Mouse (Mus musculus) testis, adult 2 months (tissue): ENCODE measurements at regions not wholly inside any gene's neighbourhood (a gene's known extent, or its start where the extent isn't known, plus 50 kb on each side); places are given as distances from the start of the nearest gene placed in this dataset.

Source experiments
- H3K27ac ChIP-seq: fragments of 200-500 bp; 2 replicates; pipeline ENCODE4 v1.5.1; 2012; ENCODE audit warnings: low read depth, low read length; ENCODE audit not compliant: control insufficient read depth, insufficient read depth
- H3K27me3 ChIP-seq: fragments of 200-500 bp; 2 replicates; pipeline ENCODE4 v1.6.1; 2012; ENCODE audit warnings: mild to moderate bottlenecking, low read length, moderate library complexity; ENCODE audit not compliant: control insufficient read depth, insufficient read depth
- H3K36me3 ChIP-seq: fragments of 200-500 bp; 2 replicates; pipeline ENCODE4 v1.6.1; 2012; ENCODE audit warnings: mild to moderate bottlenecking, low read length; ENCODE audit not compliant: control insufficient read depth, insufficient read depth
- H3K4me1 ChIP-seq: fragments of 200-500 bp; 2 replicates; pipeline ENCODE4 v1.6.1; 2012; ENCODE audit warnings: low read length; ENCODE audit not compliant: control insufficient read depth, insufficient read depth
- H3K4me3 ChIP-seq: fragments of 200-500 bp; 2 replicates; pipeline ENCODE4 v1.5.1; 2012; ENCODE audit warnings: low read depth, mild to moderate bottlenecking, low read length, moderate library complexity, mixed read lengths; ENCODE audit not compliant: control insufficient read depth
- CTCF ChIP-seq: fragments of 200-500 bp; IDR thresholded peaks from 2 replicates; pipeline ENCODE4 v1.5.1; 2012; ENCODE audit warnings: low read depth, mild to moderate bottlenecking, inconsistent platforms, low read length, moderate library complexity; ENCODE audit not compliant: control insufficient read depth, insufficient read depth, insufficient replicate concordance
- POLR2A ChIP-seq: fragments of 200-500 bp; IDR thresholded peaks from 2 replicates; pipeline ENCODE4 v1.6.1; 2012; ENCODE audit warnings: low read depth, mild to moderate bottlenecking, inconsistent platforms, low read length, moderate library complexity; ENCODE audit not compliant: control insufficient read depth

DNA sequence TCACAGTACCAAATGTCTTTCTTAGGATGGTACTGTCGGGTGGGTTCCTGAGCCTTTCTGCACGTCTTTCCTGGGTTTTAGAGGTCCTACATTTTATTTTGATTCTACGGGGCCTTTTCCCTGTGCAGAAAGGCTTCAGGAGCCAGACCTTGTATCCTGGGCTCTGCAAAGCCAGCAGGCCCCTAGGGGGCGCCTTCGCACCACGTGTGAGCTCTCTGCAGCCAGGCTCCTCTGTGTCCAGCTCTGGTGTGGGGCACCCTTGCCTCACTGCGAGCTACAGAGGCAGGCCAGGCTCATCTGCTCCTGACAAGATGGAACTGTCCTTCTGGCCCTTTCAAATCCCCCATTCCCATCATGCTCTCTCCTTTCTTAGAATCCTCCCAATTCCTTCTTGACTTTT is 53.3 kb upstream of the Usp3 start:
- no peaks in the 10 kb centered on the region for H3K27me3 ChIP-seq
- H3K36me3 ChIP-seq: no peaks in the 10 kb centered on the region
- H3K4me1 ChIP-seq: no peaks in the 10 kb centered on the region
- TF ChIP-seq CTCF: peak; percentile 79; the same call in 1 of the 2 replicates
- TF ChIP-seq POLR2A: no peak
- H3K4me3 ChIP-seq: no peak overlapping the region
- H3K27ac ChIP-seq: no peak overlapping the region

DNA sequence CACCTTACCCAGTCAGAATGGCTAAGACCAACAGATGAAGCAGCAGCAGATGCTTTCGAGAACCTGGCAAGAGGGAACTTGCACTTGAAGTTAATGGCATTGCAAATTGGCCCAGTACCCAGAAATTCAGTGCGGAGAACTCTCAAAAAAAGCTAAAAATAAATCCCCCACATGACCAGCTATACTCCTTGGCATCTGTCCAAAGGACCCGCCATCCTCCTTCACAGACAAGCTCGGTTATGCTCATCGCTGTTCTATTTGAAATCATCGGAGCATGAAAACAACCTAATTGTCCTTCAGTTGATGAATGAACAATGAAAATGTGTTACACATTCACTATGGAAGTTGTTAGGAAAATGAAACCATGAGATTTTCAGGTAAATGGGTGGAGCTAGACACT is 58.4 kb upstream of the Usp3 start:
- Histone ChIP-seq H3K36me3 (no peaks in the 10 kb centered on the region), H3K27me3 (no peaks in the 10 kb centered on the region), H3K4me3 (no peak overlapping the region), H3K27ac (no peak overlapping the region), H3K4me1 (peaks cover 1% of the 10 kb centered on the region; the same call in 1 of the 2 replicates)
- TF ChIP-seq CTCF (no peak), POLR2A (no peak)

DNA sequence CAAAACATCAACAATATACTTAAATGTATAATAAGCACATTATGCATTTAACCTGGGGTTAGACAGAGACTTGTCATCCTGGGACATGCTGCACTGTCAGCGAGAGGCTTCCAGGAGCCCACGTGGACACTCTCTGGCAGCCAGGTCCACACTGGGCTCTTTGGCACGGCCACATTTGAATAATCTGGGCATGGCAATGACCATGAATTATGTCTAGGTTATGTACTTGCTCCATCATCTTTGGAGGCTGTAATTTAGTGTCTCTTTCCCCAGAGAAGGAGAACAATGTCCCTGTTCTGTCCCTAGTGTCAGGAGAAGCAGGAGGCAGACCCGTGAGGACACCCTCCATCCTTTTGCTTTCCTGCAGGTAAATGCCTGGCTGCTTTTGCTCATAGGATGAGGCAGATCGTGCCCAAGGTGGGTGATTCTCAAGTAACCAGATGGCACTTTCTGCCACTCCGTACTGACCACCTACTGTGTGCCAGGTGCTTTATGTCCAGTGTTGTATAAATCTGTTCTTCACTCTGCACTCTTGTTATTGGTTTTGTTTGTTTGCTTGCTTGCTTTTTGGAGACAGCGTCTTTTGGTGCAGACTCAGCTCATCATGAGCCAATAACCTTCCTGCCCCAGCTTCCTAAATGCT is 56.2 kb upstream of the Car12 start:
- no peak overlapping the region for H3K4me3 ChIP-seq

DNA sequence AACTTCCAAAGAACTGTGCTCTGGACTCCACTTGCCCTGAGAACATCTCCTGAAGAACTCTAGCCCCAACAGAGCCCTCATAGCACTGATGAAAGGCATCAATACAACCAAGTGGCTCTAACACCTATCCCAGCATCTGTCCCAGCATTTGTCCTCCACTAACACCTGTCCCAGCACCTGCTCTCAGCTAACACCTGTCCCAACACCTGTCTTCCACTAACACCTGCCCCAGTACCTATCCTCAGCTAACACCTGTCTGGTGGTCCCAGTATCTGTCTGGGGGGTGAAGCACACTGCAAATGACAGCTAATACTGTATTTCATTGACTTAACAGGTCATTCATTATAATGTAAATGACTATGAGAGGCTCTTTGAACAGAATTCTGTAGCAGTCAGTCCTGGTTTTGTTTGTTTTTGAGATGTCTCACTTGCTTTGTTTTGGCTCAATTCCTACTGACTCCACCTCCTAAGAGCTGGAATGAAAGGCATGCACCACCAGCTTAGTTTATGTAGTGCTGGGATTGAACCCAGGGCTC is 54.7 kb upstream of the Car12 start:
- Histone ChIP-seq H3K27ac (no peak overlapping the region), H3K36me3 (no peaks in the 10 kb centered on the region), H3K4me3 (no peak overlapping the region), H3K27me3 (no peaks in the 10 kb centered on the region), H3K4me1 (peaks cover 2% of the 10 kb centered on the region; the same call in 1 of the 2 replicates)
- TF ChIP-seq CTCF: no peak
- no peak for TF ChIP-seq POLR2A

More for the DNA sequence above, 56.2 kb upstream of the Car12 start:
- TF ChIP-seq CTCF (no peak), POLR2A (no peak)
- Histone ChIP-seq H3K4me1 (peaks cover 2% of the 10 kb centered on the region; the same call in 1 of the 2 replicates), H3K36me3 (no peaks in the 10 kb centered on the region), H3K27me3 (no peaks in the 10 kb centered on the region), H3K27ac (no peak overlapping the region)

DNA sequence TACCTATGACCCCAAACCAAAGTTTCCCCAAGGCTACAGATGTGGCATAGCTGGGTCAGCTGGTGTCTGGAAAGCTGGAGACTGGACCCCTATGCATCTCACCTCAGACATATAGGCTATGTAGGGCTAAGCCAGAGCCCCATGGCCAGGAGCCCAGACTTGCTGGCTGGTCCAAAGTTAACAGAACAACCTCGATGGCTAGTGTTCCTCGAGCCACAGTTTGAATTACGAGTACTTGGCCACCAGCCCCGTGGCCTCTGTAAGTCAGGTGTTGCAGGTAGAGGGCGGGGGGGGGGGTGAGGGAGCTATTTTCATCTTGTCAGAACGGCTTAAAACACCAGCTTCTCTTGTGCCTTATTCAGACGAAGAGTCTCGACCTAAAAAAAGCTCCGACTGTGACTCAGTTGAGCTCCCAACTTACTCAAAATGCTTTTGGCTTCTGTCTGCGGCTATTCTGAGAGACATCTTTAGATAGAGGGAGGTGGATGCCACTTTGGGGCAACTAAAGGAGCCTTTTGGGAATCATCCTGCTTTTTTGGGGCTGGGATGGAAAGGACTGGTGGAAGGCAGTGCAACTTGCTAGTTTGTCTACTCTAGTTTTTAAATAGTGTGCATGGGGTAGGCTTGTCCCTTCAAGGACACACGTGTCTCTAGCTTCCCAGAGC is 53.6 kb upstream of the Car12 start:
- TF ChIP-seq POLR2A: no peak
- no peak for TF ChIP-seq CTCF
- no peak overlapping the region for H3K4me3 ChIP-seq
- H3K36me3 ChIP-seq: no peaks in the 10 kb centered on the region
- no peak overlapping the region for H3K27ac ChIP-seq
- no peaks in the 10 kb centered on the region for H3K27me3 ChIP-seq
- H3K4me1 ChIP-seq: peaks cover 2% of the 10 kb centered on the region; the same call in 1 of the 2 replicates

DNA sequence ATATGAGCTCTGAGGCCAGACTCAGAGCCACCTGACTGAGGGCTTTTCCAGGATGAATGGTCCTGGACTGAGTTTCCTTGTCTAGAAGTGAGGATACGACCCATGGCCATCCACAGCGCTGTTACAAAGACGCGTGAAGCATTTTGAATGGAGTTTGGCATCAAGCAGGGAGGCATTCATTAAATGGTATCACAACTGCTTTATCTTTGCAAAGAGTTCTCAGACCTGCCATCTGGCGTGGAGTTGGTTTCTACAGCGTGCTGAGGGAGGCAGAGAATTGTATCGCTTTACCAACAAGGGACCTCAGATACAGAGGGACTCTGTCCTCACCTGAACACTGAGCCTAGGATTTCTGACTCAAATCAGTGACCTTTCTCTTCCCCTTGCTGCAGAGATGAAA is 51.9 kb upstream of the Car12 start:
- no peak overlapping the region for H3K4me3 ChIP-seq
- H3K27ac ChIP-seq: no peak overlapping the region
- no peaks in the 10 kb centered on the region for H3K36me3 ChIP-seq
- H3K27me3 ChIP-seq: no peaks in the 10 kb centered on the region
- TF ChIP-seq POLR2A (no peak), CTCF (no peak)
- H3K4me1 ChIP-seq: peaks cover 4% of the 10 kb centered on the region

DNA sequence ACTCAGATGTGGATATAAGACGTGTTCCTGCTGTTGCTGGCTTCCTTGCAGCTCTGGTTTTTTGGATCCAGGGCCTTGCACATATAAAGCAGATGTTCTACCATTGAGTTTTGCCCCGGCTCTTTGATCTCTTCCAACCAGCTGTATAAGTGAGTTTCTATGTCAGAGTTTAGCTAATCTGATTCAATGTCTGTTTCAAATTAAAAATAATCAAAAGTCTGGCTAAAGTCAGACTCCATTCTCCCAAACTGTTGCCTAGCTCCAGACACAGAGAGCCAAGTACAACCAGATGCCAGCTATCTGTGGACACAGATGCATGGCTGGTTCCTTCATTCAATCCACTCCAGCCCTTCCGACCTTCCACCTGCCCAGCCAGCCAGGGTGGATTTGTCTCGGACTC is 51.0 kb upstream of the Car12 start:
- Histone ChIP-seq H3K36me3 (no peaks in the 10 kb centered on the region), H3K27me3 (no peaks in the 10 kb centered on the region), H3K4me3 (no peak overlapping the region), H3K27ac (no peak overlapping the region), H3K4me1 (peaks cover 6% of the 10 kb centered on the region)
- TF ChIP-seq CTCF: no peak
- no peak for TF ChIP-seq POLR2A
